Mouse (Mus musculus): ENCODE data around the gene Akip1.

Gene Akip1

DNA sequence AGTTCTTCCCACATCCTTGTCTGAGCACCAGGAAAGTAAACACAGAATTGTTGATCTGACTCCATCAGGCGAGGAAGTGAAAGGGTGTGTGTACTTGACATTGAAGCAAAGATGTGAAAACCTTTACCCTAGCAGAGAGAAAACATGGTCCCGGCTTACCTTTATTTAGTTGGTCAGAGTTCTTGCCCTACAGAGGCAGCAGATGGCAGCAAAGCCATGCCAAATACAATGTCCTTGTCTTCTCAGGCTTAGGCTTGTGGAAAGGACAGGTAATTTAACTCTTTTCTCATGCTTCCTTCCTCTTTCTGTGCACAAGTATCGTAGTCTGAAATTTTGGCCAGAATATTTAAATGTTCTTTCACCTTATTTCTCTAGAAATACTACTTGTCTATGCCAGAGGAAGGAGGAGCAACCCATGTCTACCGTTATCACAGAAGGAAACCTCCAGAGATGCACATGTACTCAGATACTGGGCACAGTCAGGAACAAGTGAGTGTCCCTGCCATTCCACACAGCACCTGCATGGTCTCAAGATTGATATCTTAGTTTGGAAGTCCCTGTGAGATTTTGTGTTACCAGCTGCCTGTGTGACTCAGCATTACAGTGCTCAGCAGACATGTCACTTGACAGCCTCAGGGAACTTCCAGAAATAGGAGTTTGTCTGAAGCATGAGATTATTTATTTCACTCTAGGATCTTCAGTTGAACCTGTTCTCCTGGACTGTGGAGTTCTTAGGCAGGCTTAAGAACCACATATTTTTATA lies 3.7 kb downstream of the Akip1 start:
- no peak for DNase-seq (ENCODE audit: extremely low spot score, low read depth, low spot score)

DNA sequence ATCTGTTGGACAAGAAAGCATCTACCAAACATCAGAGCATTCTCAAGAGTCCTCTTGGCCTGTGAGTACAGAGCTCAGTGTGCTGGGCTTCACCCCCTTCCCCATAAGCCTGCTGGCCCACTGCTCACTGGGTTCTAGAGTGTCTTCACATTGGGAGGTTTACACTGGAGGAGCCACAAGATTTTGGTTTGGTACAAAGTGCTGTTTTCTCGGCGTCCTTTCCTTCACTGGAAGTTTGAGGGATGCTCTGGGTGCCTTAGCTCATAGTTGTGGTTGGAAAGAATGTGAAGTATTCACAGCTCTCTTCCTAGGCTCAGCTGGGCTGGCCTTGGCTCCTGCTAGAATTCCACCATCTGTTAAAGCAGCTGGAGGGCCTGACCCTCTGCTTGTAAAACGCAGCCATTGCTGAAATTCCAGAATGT lies 5.5 kb downstream of the Akip1 start:
- no peak for DNase-seq (ENCODE audit: extremely low spot score, low read depth, low spot score)

DNA sequence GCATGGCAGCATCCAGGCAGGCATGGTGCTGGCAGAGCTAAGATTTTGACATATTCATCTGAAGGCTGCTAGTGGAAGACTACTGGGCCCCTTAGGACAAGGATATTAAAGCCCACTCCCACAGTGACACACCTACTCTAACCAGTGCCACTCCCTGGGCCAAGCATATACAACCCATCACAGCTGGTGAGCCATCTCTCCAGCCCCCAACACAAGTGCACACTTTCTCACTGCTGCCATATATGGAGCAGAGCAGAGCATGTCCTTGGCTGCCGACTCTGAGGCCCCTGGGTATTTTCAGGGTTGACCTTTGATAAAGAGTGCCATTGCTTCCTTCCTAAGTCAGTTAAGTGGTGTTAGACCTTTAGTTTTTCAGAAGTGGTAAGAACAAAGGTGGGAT lies 6.6 kb downstream of the Akip1 start:
- DNase-seq (ENCODE audit: extremely low spot score, low read depth, low spot score), result no peak

DNA sequence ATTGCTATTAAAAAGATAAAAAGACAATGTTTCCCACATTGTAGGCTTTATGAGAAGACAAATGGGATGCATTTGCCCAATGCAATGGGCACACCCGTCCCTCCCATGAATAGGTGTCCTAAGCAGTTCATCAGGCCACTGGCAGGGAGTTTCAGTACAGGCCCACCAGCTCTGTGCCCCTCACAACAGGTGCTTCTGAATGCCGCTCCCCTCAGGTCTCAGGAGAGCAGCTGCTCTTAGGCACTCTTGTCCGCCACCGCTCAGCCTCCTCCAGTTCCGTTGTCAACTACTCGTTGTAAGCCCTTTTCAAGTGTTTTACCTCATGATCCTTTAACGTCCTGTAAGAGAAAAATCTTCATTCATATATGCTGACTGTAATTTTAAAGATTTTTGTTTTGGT lies 8.7 kb downstream of the Akip1 start:
- no peak for DNase-seq (ENCODE audit: extremely low spot score, low read depth, low spot score)

DNA sequence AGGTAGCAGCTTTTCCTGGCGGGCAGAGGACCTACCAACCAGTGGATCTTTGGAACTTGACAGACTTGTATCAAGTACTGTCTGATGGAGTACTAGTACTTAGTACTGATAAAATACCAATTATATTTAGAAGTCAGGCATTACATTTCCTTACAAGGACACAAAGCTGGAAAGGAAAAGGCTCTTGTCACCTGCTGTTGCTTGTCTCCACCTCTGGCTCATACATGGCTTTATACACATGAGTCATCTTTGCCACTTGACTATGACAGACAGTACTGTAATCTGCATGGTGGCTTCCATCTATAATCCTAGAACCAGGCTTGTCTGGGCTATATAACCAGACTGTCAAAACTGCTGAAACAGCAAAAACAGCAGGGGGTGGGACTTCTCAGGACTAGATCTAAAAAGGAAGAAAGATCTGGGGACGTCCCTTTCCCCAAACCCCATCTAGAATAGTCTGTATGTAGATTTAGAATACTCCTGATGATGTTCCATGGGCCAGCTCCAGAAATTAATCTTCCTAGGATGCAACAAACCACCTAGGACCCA lies 10.0 kb downstream of the Akip1 start:
- DNase-seq (ENCODE audit: extremely low spot score, low read depth, low spot score), result no peak

DNA sequence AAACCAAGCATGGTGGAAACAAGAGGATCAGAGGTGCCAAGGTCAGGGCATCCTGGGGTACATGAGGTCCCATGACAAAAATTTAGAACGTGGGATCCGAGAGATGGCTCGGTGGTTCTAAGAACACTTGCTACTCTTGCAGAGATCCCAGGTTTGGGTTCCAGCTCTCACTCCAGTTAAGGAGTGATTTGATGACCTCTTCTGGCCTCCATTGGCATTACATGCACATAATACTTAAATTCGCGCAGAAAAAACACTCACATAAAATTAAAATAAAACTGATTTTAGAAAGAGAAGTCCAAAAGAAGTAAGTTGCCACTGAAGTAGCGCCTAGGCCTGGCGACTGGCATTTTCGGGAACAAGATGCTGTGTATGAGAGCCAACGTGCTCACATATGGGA lies 15.8 kb downstream of the Akip1 start:
- no peak for DNase-seq (ENCODE audit: extremely low spot score, low read depth, low spot score)

DNA sequence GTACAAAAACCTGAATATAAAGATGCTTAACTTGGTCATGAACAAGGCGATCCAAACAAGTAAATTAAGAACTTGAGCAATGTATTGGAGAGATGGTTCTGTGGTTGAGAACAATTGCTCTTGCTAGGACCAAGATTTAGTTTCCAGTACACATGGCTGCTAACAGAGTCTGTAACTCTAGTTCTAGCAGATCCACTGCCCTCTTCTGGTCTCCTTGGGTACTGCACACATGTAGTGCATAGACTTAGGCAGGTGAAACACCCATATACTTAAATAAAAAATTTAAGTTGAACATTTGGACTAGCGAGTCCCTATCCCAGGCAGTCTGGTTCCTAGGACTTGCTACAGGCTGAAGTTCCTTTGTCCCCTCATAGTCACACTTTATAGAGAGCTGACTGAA lies 19.1 kb downstream of the Akip1 start:
- DNase-seq (ENCODE audit: extremely low spot score, low read depth, low spot score), result no peak

DNA sequence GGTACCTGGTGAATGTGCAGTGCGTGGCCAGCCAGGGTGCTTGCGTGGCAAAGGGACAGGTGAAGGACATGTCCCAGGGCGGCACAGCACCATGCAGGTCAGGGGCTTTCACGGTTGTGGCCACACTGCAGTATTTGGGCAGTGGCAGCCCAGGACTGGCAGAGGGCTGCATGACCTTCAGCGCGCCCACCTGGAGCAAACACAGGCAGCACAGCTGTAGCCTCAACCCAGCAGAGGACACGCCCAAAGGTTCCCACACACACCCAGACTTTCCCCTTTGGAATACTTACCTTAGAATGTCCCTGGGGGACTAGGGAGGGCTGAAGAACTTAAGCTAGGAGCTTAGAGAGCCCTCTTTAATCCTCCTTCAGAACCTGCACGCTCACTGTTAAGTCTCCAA lies 19.6 kb downstream of the Akip1 start:
- DNase-seq (ENCODE audit: extremely low spot score, low read depth, low spot score), result no peak

DNA sequence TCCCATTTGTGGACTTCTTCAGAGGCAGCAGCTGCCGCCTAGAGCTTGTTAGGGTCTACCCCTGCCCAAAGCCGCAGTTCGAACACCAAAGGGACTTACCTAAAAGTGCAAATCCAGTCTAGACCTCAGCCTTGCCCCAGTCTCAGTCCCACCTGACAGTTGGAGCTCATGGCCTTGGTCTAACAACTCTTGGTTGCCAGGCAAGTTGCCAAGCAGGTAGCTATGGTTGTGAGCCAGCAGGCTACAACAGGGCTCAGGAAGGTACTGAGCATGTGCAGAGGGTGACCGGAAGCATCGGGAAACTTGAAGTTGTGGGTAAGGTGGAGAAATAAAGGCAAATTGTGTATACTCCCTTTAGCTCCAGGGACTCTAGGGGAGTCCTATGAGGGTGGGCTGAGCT lies 20.2 kb downstream of the Akip1 start, which contains the start of gene BC051019:
BC051019 (minus strand) TSS at position 154 of the 400 bp plus-strand sequence.
- no peak for DNase-seq (ENCODE audit: extremely low spot score, low read depth, low spot score)

DNA sequence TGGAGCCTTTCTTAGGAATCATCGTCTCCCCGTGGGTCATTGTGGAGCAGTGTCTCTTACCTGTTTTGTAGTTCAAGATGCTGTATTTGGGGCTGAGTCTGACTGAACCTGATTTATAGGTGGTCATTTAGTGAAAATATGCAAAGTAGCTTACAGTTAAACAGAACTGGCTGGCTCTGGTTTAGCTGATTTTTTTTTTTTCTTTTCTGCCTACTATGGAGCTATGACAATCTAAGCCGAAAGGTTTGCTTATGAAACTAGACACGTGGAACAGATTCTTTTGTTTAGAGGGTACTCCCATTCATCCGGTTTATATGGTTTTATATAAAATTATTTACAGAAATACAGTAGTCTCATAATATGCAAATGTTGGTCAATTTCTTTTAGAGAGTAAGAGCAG lies 28.1 kb downstream of the Akip1 start, which contains the start of gene Ascl3:
Ascl3 (minus strand) TSS at position 101 of the 400 bp plus-strand sequence.
- no peak for DNase-seq (ENCODE audit: extremely low spot score, low read depth, low spot score)

DNA sequence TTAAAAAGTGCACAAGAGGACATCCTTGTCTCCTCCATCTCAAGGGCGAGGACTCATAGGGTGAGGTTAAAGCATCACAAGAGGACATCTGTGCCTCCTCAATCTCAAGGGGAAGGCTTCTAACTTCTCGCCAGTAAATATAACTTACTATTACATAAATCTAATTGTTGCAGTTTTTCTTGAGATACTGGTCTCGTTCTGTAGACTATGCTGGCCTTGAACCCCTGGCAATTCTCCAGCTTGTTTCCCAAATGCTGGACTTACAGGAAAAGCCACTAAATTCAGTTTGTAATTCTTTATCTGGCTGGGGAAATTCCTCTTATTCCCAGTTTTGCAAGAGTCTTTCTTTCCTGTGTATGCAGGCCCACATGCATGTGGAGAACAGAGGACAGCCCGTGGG lies 31.3 kb downstream of the Akip1 start:
- DNase-seq (ENCODE audit: extremely low spot score, low read depth, low spot score), result no peak

DNA sequence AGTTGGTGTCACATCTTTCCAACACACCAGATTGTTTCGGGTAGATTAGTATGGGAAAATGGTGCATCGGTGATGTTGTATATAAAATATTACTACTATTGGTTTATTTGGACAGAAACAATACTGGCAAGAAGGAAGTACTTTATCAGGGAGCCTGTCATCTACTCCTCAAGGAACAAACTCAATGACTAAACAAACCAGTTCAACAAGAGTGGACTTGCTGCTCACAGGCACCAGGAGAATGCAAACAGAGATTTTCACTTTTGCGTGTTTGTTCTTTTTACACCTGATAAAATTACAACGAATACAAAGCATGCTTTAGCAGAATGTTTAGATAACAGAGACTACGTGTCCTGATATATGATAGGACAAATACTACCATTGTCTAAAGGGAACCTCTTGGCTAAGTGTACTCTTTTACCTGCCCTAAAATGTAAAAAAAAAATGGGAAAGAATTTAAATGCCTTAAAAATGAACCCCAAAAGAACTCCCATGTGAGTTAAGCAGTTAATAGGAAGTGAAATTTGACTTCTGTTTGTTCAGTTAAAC lies 36.4 kb downstream of the Akip1 start:
- DNase-seq (ENCODE audit: extremely low spot score, low read depth, low spot score), result no peak

DNA sequence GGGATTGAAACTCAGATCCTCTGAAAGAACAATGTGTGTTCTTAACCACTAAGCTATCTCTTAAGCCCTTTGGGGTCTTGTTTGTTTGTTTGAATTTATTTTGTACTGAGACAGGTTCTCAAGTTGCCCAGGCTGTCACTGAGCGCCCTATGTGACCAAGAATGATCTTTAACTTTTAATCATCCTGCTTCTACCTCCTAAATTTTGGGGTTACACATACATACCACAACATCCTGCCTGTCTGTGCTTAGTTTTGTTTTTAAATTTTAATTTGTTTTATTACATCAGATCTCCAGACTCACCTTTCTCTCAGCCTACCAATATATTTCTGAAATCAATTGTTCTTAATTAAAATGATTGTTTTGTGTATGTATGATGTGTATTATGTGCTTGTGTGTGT lies 37.6 kb downstream of the Akip1 start:
- DNase-seq (ENCODE audit: extremely low spot score, low read depth, low spot score), result no peak

DNA sequence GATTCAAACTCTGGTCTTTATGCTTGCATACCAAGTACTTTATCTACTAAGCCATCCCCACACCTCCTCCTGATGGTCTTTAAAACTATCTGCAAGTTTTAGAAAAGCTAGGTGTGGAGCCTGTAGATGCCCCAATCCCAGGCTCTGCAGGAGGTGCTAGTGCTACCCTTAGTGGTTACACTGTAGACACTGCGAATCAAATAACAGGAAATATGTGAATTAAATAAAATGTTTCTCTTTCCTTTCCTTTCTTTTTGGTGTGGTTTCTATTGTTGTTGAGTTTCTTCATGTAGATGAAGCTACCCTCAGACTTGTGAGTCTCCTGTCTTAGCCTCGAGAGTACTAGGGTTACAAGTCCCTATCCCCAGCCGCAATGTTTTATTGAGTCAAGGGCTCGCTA lies 38.2 kb downstream of the Akip1 start:
- no peak for DNase-seq (ENCODE audit: extremely low spot score, low read depth, low spot score)

DNA sequence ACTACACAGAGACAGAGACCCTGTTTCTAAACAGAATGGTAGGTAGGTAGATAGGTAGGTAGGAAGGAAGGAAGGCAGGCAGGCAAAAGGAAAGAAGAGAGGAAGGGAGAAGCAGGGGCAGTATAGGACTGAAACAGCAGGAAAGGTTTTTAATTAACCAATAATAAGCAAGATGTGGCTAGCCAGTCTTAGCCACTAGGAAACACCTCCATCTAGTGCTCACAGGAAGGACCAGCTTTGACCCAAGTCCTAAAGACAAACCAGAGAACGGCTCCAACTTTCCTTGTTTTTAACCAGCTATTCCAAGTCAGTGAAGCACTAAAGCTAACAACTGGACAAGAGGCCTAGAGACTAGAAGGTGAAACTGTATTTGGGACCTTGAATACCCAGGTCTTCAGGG lies 44.3 kb downstream of the Akip1 start:
- no peak for DNase-seq (ENCODE audit: extremely low spot score, low read depth, low spot score)

DNA sequence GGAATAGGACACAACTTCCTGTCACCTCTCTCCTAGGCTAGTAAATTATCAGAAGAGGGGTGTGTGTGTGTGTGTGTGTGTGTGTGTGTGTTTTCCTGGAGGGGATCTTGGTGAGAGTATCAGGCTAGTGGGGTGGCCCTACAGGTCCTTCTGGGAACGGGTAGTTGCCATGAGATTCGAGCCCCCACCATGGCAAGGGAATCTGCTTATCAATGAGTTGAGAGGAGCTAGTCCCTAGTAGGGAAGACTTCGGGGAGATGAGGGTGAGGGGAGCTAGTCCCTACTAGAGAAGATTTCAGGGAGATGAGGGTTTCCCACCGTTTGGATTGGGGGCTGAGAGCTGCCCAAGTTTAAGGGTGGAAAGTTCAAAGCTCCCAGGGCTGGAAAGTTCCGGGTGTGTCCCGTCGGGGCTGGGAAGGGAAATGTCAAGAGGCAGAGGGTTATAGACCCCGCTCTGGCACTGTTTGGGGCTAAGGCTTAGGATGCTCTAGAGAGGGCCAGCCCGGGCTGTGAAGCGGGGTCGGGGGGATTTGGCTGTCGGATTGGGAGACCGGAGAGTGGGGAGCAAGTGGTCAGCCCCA lies 48.0 kb downstream of the Akip1 start:
- DNase-seq (ENCODE audit: extremely low spot score, low read depth, low spot score), result no peak

DNA sequence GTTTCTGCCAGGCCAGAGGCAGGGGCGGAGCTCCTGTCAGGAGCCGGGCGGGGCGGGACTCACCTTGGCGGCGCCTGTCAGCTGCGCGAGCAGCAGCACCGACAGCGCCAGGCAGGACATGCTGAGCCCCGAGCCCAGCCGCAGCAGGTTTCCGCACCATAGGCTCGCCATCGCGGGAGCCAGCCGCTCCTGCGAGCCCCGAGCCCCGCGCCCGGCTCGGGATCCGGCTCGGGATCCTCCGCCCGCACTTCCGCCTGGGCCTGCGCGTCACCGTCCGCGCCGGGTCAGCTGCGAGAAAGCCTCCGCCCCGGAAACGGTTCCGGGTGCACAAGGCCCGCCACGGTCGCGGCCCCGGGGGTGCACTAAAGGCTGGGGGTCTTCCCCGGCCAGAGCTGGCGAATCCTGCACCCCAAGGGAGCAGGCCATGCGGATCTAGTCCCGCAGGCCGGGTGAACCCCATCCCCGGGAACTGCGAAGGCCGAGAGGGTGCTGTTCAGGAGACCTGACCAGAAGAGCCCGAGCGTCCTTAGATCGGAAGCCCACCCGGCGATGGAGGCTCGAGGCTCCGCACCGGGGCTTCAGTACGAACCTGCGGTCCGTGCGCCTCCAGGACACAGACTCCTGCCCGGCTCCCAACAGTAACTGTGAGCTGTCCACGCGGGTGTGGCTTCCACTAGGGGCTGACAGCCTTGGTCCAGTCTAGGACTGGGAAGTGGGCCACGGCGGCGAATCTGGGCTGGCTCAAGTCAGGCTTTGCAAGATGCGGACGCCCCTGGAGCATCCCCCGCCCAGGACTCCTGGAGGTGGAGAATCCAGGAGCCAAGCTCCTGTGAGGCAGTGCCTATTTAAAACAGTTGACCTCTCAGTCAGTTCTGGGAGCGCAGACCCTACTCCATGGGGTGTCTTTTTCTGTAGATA lies 48.8 kb downstream of the Akip1 start, which contains the start of gene Tmem9b:
Tmem9b (minus strand) TSS at position 868 of the 918 bp plus-strand sequence.
- DNase-seq (ENCODE audit: extremely low spot score, low read depth, low spot score), result no peak

DNA sequence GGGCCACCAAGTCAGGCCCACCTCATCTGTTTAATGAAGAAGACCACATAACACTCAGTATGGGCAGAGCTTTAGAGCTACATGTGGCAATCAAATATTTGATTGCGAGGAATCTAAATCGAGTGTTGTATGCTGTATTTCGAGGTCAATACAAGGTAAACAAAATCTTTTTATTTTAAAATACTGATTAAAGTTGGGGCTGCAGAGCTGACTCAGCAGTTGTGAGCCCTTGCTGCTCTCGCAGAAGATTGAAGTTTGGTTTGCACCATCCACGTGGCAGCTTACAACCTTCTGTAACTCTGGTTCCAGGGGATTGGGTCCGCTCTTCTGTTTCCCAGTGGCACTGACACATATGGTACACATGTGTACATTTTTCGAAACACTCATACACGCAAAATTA lies 50.5 kb downstream of the Akip1 start:
- no peak for DNase-seq (ENCODE audit: extremely low spot score, low read depth, low spot score)

DNA sequence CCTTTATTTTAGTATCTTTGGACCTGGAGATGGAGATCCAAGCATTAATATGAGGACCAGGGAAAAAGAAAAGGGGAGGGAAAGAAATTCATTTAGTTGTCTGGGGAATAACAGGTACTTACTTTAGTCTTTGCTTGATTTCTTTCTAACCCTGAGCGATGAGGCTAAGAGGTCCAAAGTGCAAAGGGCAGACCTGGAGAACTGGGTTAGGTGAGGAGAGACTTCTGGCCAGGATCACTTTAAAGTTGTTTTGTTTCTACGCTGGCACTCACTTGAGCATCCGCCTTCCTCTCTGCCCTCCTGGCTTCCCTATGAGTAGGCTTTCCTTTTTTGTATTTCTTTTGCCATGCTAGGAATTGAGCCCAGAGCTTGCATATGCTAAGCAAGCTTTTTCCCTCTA lies 52.8 kb downstream of the Akip1 start:
- DNase-seq (ENCODE audit: extremely low spot score, low read depth, low spot score), result no peak
